11 mouse cellular contexts compared by ENCODE assay signal in the genomic region with DNA sequence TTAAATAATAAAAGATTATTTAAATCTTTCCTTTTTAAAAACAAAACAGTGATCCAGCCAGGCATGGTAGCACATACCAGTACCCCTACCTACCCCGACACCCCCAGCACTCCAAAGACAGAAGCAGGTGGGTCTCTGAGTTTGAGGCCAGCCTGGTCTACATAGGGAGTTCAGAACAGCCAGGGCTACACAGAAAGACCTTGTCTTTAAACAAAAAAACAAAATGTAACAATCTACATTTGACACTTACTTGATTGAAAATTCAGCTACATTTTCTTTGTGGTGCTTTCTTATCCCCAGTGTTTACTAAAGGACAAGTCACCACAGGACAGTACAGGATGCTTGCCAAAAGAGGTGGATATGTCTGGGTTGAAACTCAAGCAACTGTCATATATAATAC. TPM values are rescaled to one million over a fixed set of nuclear protein-coding genes. Genes with fewer than 3 reads are reported as not detected.
DNase-seq lines count a peak whose midpoint lies in the region; ATAC-seq and TF ChIP-seq lines count a peak whose summit lies in the region.
"Had no signal": no experiment of that assay in that cellular context is flagged by ENCODE, and none has a peak within 500 bp of the region (broad histone marks: within the 10 kb centered on the region; RNA-seq: fewer than 3 reads in every experiment).

A gene (plus strand): TSS at position 301 of the 400 bp plus-strand sequence.

- no peak within 1 kb of the TSS for H3K4me2 ChIP-seq in embryonic facial prominence, embryonic 12.5 days (replicated peaks)
- H3K4me2 ChIP-seq in hindbrain, embryonic 11.5 days (replicated peaks; ENCODE audit: low read depth, low read length), result no peak within 1 kb of the TSS
- H3K4me2 ChIP-seq in midbrain, embryonic 11.5 days, result no peak within 1 kb of the TSS
- H3K4me2 ChIP-seq: heart, embryonic 12.5 days had no signal

- no peaks in the 10 kb centered on the region for H3K4me1 ChIP-seq in embryonic facial prominence, embryonic 12.5 days
- H3K4me1 ChIP-seq in hindbrain, embryonic 11.5 days (replicated peaks; ENCODE audit: control insufficient read depth, insufficient read depth, low read length), result no peaks in the 10 kb centered on the region
- H3K4me1 ChIP-seq in midbrain, embryonic 11.5 days (ENCODE audit: control insufficient read depth, insufficient read depth, low read length), result no peaks in the 10 kb centered on the region

- ATAC-seq in embryonic facial prominence, embryonic 12.5 days (ENCODE audit: insufficient number of reproducible peaks, insufficient read depth, low FRiP score, low TSS enrichment), result no peak
- no peak for ATAC-seq in hindbrain, embryonic 11.5 days (ENCODE audit: low FRiP score)
- no peak for ATAC-seq in midbrain, embryonic 11.5 days (ENCODE audit: low FRiP score)

- H3K27me3 ChIP-seq in embryonic facial prominence, embryonic 12.5 days, result no peaks in the 10 kb centered on the region
- H3K27me3 ChIP-seq in hindbrain, embryonic 11.5 days (ENCODE audit: control insufficient read depth, insufficient read depth, low read length), result no peaks in the 10 kb centered on the region
- no peaks in the 10 kb centered on the region for H3K27me3 ChIP-seq in midbrain, embryonic 11.5 days (ENCODE audit: control insufficient read depth, insufficient read depth, low read length)
- H3K27me3 ChIP-seq: heart, embryonic 12.5 days; megakaryocyte, embryonic 14.5 days had no signal

- peaks cover 70% of the 10 kb centered on the region for H3K36me3 ChIP-seq in embryonic facial prominence, embryonic 12.5 days
- 0 out of 2 replicates have a peak, but pooled peaks cover 4% of the 10 kb centered on the region for H3K36me3 ChIP-seq in hindbrain, embryonic 11.5 days (ENCODE audit: control insufficient read depth, insufficient read depth, low read length)
- peaks cover 8% of the 10 kb centered on the region for H3K36me3 ChIP-seq in midbrain, embryonic 11.5 days (ENCODE audit: control insufficient read depth, insufficient read depth, low read length)

- H3K4me3 ChIP-seq in layer of hippocampus, adult 2 months, result no peak within 1 kb of the TSS
- no peak within 1 kb of the TSS for H3K4me3 ChIP-seq in embryonic facial prominence, embryonic 12.5 days
- H3K4me3 ChIP-seq in hindbrain, embryonic 11.5 days (ENCODE audit: low read depth, low read length), result no peak within 1 kb of the TSS
- H3K4me3 ChIP-seq in midbrain, embryonic 11.5 days (ENCODE audit: low read depth, low read length), result no peak within 1 kb of the TSS
- H3K4me3 ChIP-seq: heart, embryonic 12.5 days; megakaryocyte, embryonic 14.5 days had no signal

- no peak within 1 kb of the TSS for H3K9ac ChIP-seq in embryonic facial prominence, embryonic 12.5 days
- no peak within 1 kb of the TSS for H3K9ac ChIP-seq in hindbrain, embryonic 11.5 days (ENCODE audit: low read depth, low read length)
- H3K9ac ChIP-seq in midbrain, embryonic 11.5 days (ENCODE audit: low read length), result no peak within 1 kb of the TSS
- H3K9ac ChIP-seq: heart, embryonic 12.5 days had no signal

- no peak within 1 kb of the TSS for H3K27ac ChIP-seq in layer of hippocampus, adult 2 months
- H3K27ac ChIP-seq in embryonic facial prominence, embryonic 12.5 days, result no peak within 1 kb of the TSS
- H3K27ac ChIP-seq in hindbrain, embryonic 11.5 days (ENCODE audit: low read depth, low read length), result no peak within 1 kb of the TSS
- no peak within 1 kb of the TSS for H3K27ac ChIP-seq in midbrain, embryonic 11.5 days (ENCODE audit: low read depth, low read length)

- no peak for TF ChIP-seq CTCF in layer of hippocampus, adult 2 months (conservative IDR thresholded peaks at IDR 0.05)

- WGBS in embryonic facial prominence, embryonic 12.5 days, result 88% methylated on average over 1 of the region's 1 CpGs
- WGBS in hindbrain, embryonic 11.5 days, result 97% methylated on average over 1 of the region's 1 CpGs
- 89% methylated on average over 1 of the region's 1 CpGs for WGBS in midbrain, embryonic 11.5 days

- no peaks in the 10 kb centered on the region for H3K9me3 ChIP-seq in embryonic facial prominence, embryonic 12.5 days
- H3K9me3 ChIP-seq in hindbrain, embryonic 11.5 days (ENCODE audit: control insufficient read depth, low read length), result no peaks in the 10 kb centered on the region
- no peaks in the 10 kb centered on the region for H3K9me3 ChIP-seq in midbrain, embryonic 11.5 days (ENCODE audit: control insufficient read depth, low read length)
- H3K9me3 ChIP-seq: heart, embryonic 12.5 days; megakaryocyte, embryonic 14.5 days had no signal

- no peak for DNase-seq in layer of hippocampus, adult 2 months (ENCODE audit: low spot score in 2 of 2)
- DNase-seq in layer of hippocampus, adult 18-20 months (ENCODE audit: low spot score in 2 of 2), result no peak
- no peak for DNase-seq in hindbrain, embryonic 11.5 days (ENCODE audit: low spot score)
- no peak for DNase-seq in midbrain, embryonic 11.5 days (ENCODE audit: low spot score, missing footprints)
- no peak for DNase-seq in cerebellum, postnatal 36 days
- no peak for DNase-seq in right cerebral cortex, adult 2 months (ENCODE audit: low spot score in 2 of 2)
- DNase-seq in heart, adult 11 months, result no peak
- DNase-seq: thymus, postnatal 25 days had no signal

RNA-seq across cellular contexts. Expression of the gene that starts here (rescaled TPM):
- total RNA-seq in layer of hippocampus, adult 2 months (2021), result 10 to 100 TPM; 12.7 to 13.8 TPM
- total RNA-seq in layer of hippocampus, adult 18-20 months (2021), result 10 to 100 TPM in 1 of 2 experiments, 1 to 10 TPM in 1; 9.5 to 15.6 TPM
- 11.9 and 16.6 TPM in 2 replicates for polyA plus RNA-seq in embryonic facial prominence, embryonic 12.5 days (2016; fragmentation: Nextera tagmentation; extraction: Ambion mirVana)
- 19.8 and 19.9 TPM in 2 replicates for polyA plus RNA-seq in hindbrain, embryonic 11.5 days (2014; fragmentation: Nextera tagmentation; extraction: Ambion mirVana)
- polyA plus RNA-seq in midbrain, embryonic 11.5 days (2014; fragmentation: Nextera tagmentation; extraction: Ambion mirVana), result 16.0 and 16.1 TPM in 2 replicates
